ENCODE assay signal across 8 mouse cellular contexts in genomic region chr7:16804409-16805028, GRCm38 (mm10). TPM values are rescaled to one million over a fixed set of nuclear protein-coding genes. Genes with fewer than 3 reads are reported as not detected.
A peak's percentile ranks its signal among the peaks of the same experiment; 100 is the strongest.
DNase-seq lines count a peak whose midpoint lies in the region; ATAC-seq and TF ChIP-seq lines count a peak whose summit lies in the region.

No protein-coding gene starts in this region.

- peaks cover 18% of the 10 kb centered on the region for H3K36me3 ChIP-seq in forebrain, embryonic 12.5 days (replicated peaks)
- H3K36me3 ChIP-seq in forebrain, embryonic 15.5 days = 0 out of 2 replicates have a peak, but pooled peaks cover 3% of the 10 kb centered on the region
- no peaks in the 10 kb centered on the region; the same call in 1 of the 2 replicates for H3K36me3 ChIP-seq in embryonic facial prominence, embryonic 11.5 days (replicated peaks; ENCODE audit: control insufficient read depth, insufficient read depth, low read depth, low read length)
- H3K36me3 ChIP-seq in liver, postnatal 0 days (replicated peaks; ENCODE audit: insufficient read depth, low read length) = no peaks in the 10 kb centered on the region

- H3K27ac ChIP-seq in forebrain, embryonic 12.5 days = no peak overlapping the region
- H3K27ac ChIP-seq in forebrain, embryonic 15.5 days (replicated peaks) = no peak overlapping the region
- H3K27ac ChIP-seq in embryonic facial prominence, embryonic 11.5 days (replicated peaks; ENCODE audit: low read depth, low read length) = no peak overlapping the region
- no peak overlapping the region for H3K27ac ChIP-seq in liver, postnatal 0 days (ENCODE audit: low read depth)

- no peak for TF ChIP-seq EP300 in liver, postnatal 0 days (IDR thresholded peaks at IDR 0.05; ENCODE audit: low read depth)

- ATAC-seq in forebrain, embryonic 12.5 days (ENCODE audit: low FRiP score) = peak; percentile 36; the same call in 1 of the 2 replicates
- no peak; the same call in 1 of the 2 replicates for ATAC-seq in forebrain, embryonic 15.5 days (replicated peaks)
- no peak for ATAC-seq in embryonic facial prominence, embryonic 11.5 days (replicated peaks; ENCODE audit: insufficient number of reproducible peaks, low FRiP score, low TSS enrichment, low read depth)
- no peak for ATAC-seq in liver, postnatal 0 days

- no peaks in the 10 kb centered on the region for H3K27me3 ChIP-seq in forebrain, embryonic 12.5 days
- H3K27me3 ChIP-seq in forebrain, embryonic 15.5 days = no peaks in the 10 kb centered on the region
- H3K27me3 ChIP-seq in embryonic facial prominence, embryonic 11.5 days (ENCODE audit: control insufficient read depth, insufficient read depth, low read length) = no peaks in the 10 kb centered on the region
- no peaks in the 10 kb centered on the region for H3K27me3 ChIP-seq in liver, postnatal 0 days (ENCODE audit: insufficient read depth, low read length)

- no peak overlapping the region for H3K4me2 ChIP-seq in forebrain, embryonic 12.5 days
- no peak overlapping the region for H3K4me2 ChIP-seq in forebrain, embryonic 15.5 days (replicated peaks)
- no peak overlapping the region for H3K4me2 ChIP-seq in embryonic facial prominence, embryonic 11.5 days (ENCODE audit: low read depth, low read length)
- H3K4me2 ChIP-seq in liver, postnatal 0 days (ENCODE audit: low read depth, low read length) = no peak overlapping the region

- peak; percentile 82 for TF ChIP-seq CTCF in liver, postnatal 0 days (IDR thresholded peaks at IDR 0.05; ENCODE audit: low read depth)

- H3K9ac ChIP-seq in forebrain, embryonic 12.5 days = no peak overlapping the region
- H3K9ac ChIP-seq in forebrain, embryonic 15.5 days (replicated peaks) = no peak overlapping the region
- H3K9ac ChIP-seq in embryonic facial prominence, embryonic 11.5 days (replicated peaks; ENCODE audit: low read length) = no peak overlapping the region
- no peak overlapping the region for H3K9ac ChIP-seq in liver, postnatal 0 days (replicated peaks)

- 36% methylated on average over 8 of the region's 8 CpGs for WGBS in forebrain, embryonic 12.5 days
- WGBS in forebrain, embryonic 15.5 days = 38% methylated on average over 8 of the region's 8 CpGs
- 38% methylated on average over 8 of the region's 8 CpGs for WGBS in embryonic facial prominence, embryonic 11.5 days
- 30% methylated on average over 8 of the region's 8 CpGs for WGBS in liver, postnatal 0 days (ENCODE audit: insufficient replicate concordance)

- H3K9me3 ChIP-seq in forebrain, embryonic 12.5 days = no peaks in the 10 kb centered on the region
- H3K9me3 ChIP-seq in forebrain, embryonic 15.5 days = no peaks in the 10 kb centered on the region
- no peaks in the 10 kb centered on the region for H3K9me3 ChIP-seq in embryonic facial prominence, embryonic 11.5 days (replicated peaks; ENCODE audit: control insufficient read depth, low read length)
- H3K9me3 ChIP-seq in liver, postnatal 0 days (ENCODE audit: low read length) = no peaks in the 10 kb centered on the region

- peak; percentile 40 for DNase-seq in B cell, adult 2 months
- peak; percentile 70 for DNase-seq in embryonic facial prominence, embryonic 11.5 days (ENCODE audit: low spot score)
- DNase-seq in liver, postnatal 0 days = no peak
- DNase-seq in left cerebral cortex, adult 18-20 months (ENCODE audit: low spot score in 2 of 2) = no peak
- no peak for DNase-seq in testis, postnatal 14 days (ENCODE audit: low spot score)
- DNase-seq in urinary bladder, postnatal 10 days (ENCODE audit: low spot score) = no peak

- H3K4me3 ChIP-seq in forebrain, embryonic 12.5 days (replicated peaks) = no peak overlapping the region
- no peak overlapping the region for H3K4me3 ChIP-seq in forebrain, embryonic 15.5 days
- no peak overlapping the region for H3K4me3 ChIP-seq in embryonic facial prominence, embryonic 11.5 days (ENCODE audit: low read depth, low read length)
- H3K4me3 ChIP-seq in liver, postnatal 0 days (ENCODE audit: low read depth, low read length) = no peak overlapping the region

- 0 out of 2 replicates have a peak, but pooled peaks cover under 1% of the 10 kb centered on the region for H3K4me1 ChIP-seq in forebrain, embryonic 12.5 days
- no peaks in the 10 kb centered on the region for H3K4me1 ChIP-seq in forebrain, embryonic 15.5 days
- no peaks in the 10 kb centered on the region for H3K4me1 ChIP-seq in embryonic facial prominence, embryonic 11.5 days (ENCODE audit: control insufficient read depth, insufficient read depth, low read length)
- no peaks in the 10 kb centered on the region for H3K4me1 ChIP-seq in liver, postnatal 0 days (ENCODE audit: insufficient read depth)

RNA-seq across cellular contexts. Expression of gene Strn4, which starts 11.2 kb away (rescaled TPM):
- 176 and 180 TPM in 2 replicates for polyA plus RNA-seq in forebrain, embryonic 12.5 days (2016; fragmentation: Nextera tagmentation; extraction: Ambion mirVana)
- polyA plus RNA-seq in forebrain, embryonic 15.5 days (2015; fragmentation: Nextera tagmentation; extraction: Ambion mirVana) = 185 and 193 TPM in 2 replicates
- 102 and 121 TPM in 2 replicates for polyA plus RNA-seq in embryonic facial prominence, embryonic 11.5 days (2014; fragmentation: Nextera tagmentation; extraction: Ambion mirVana)
- 15.9 and 18.4 TPM in 2 replicates for polyA plus RNA-seq in liver, postnatal 0 days (2015; fragmentation: Nextera tagmentation; extraction: Ambion mirVana)
- total RNA-seq in left cerebral cortex, adult 18-20 months (2021) = 100 to 1,000 TPM; 258 to 281 TPM

RNA-seq across cellular contexts. Expression of gene Fkrp, which starts 12.0 kb away (rescaled TPM):
- 30.5 and 31.4 TPM in 2 replicates for polyA plus RNA-seq in forebrain, embryonic 12.5 days (2016; fragmentation: Nextera tagmentation; extraction: Ambion mirVana)
- polyA plus RNA-seq in forebrain, embryonic 15.5 days (2015; fragmentation: Nextera tagmentation; extraction: Ambion mirVana) = 28.2 and 29.0 TPM in 2 replicates
- 21.0 and 24.9 TPM in 2 replicates for polyA plus RNA-seq in embryonic facial prominence, embryonic 11.5 days (2014; fragmentation: Nextera tagmentation; extraction: Ambion mirVana)
- polyA plus RNA-seq in liver, postnatal 0 days (2015; fragmentation: Nextera tagmentation; extraction: Ambion mirVana) = 7.4 and 8.7 TPM in 2 replicates
- 10 to 100 TPM; 51.3 to 56.2 TPM for total RNA-seq in left cerebral cortex, adult 18-20 months (2021)

RNA-seq across cellular contexts. Expression of gene Slc1a5, which starts 23.4 kb away (rescaled TPM):
- polyA plus RNA-seq in forebrain, embryonic 12.5 days (2016; fragmentation: Nextera tagmentation; extraction: Ambion mirVana) = 30.6 and 32.0 TPM in 2 replicates
- 10.0 and 13.6 TPM in 2 replicates for polyA plus RNA-seq in forebrain, embryonic 15.5 days (2015; fragmentation: Nextera tagmentation; extraction: Ambion mirVana)
- 19.6 and 19.7 TPM in 2 replicates for polyA plus RNA-seq in embryonic facial prominence, embryonic 11.5 days (2014; fragmentation: Nextera tagmentation; extraction: Ambion mirVana)
- 43.9 and 44.8 TPM in 2 replicates for polyA plus RNA-seq in liver, postnatal 0 days (2015; fragmentation: Nextera tagmentation; extraction: Ambion mirVana)
- total RNA-seq in left cerebral cortex, adult 18-20 months (2021) = 1 to 10 TPM; 2.9 to 4.2 TPM

RNA-seq across cellular contexts. Expression of gene Prkd2, which starts 38.2 kb away (rescaled TPM):
- polyA plus RNA-seq in forebrain, embryonic 12.5 days (2016; fragmentation: Nextera tagmentation; extraction: Ambion mirVana) = 10.0 and 10.9 TPM in 2 replicates
- 7.0 and 8.0 TPM in 2 replicates for polyA plus RNA-seq in forebrain, embryonic 15.5 days (2015; fragmentation: Nextera tagmentation; extraction: Ambion mirVana)
- polyA plus RNA-seq in embryonic facial prominence, embryonic 11.5 days (2014; fragmentation: Nextera tagmentation; extraction: Ambion mirVana) = 10.1 and 11.4 TPM in 2 replicates
- 4.3 and 5.0 TPM in 2 replicates for polyA plus RNA-seq in liver, postnatal 0 days (2015; fragmentation: Nextera tagmentation; extraction: Ambion mirVana)
- 1 to 10 TPM; 5.6 to 7.8 TPM for total RNA-seq in left cerebral cortex, adult 18-20 months (2021)

Comparison
In these comparisons a context has a peak if more than half of its experiments do, and no peak if none do; other contexts are left out.
1. DNase-seq: peak in B cell, adult 2 months (2 of 2) and embryonic facial prominence, embryonic 11.5 days (single experiment); none in liver, postnatal 0 days (single experiment), left cerebral cortex, adult 18-20 months (0 of 2), testis, postnatal 14 days (single experiment) and urinary bladder, postnatal 10 days (single experiment).